Mouse (Mus musculus) forebrain, embryonic 10.5 days (tissue): ENCODE measurements around the gene Il2ra. TPM values are rescaled to one million over a fixed set of nuclear protein-coding genes. Genes with fewer than 3 reads are reported as not detected.

Source experiments
- DNase-seq: peaks from one replicate; pipeline ENCODE4 v3.0.0-alpha.2; 2017; ENCODE audit warnings: low spot score; ENCODE audit errors: extremely low spot score
- H3K27ac ChIP-seq: fragments of 300-500 bp; sonication (generic); 2 replicates; pipeline ENCODE4 v1.5.1; 2016; ENCODE audit warnings: mild to moderate bottlenecking
- H3K27me3 ChIP-seq: fragments of 300-500 bp; sonication (generic); 2 replicates; pipeline ENCODE4 v1.6.1; 2016; ENCODE audit warnings: mild to moderate bottlenecking; ENCODE audit not compliant: poor library complexity, severe bottlenecking
- H3K36me3 ChIP-seq: fragments of 300-500 bp; sonication (generic); replicated peaks from 2 replicates; pipeline ENCODE4 v1.6.1; 2016; ENCODE audit warnings: mild to moderate bottlenecking, moderate library complexity
- H3K4me1 ChIP-seq: fragments of 300-500 bp; sonication (generic); 2 replicates; pipeline ENCODE4 v1.6.1; 2016
- H3K4me3 ChIP-seq: fragments of 300-500 bp; sonication (generic); 2 replicates; pipeline ENCODE4 v1.5.1; 2016; ENCODE audit warnings: mild to moderate bottlenecking, moderate library complexity
- H3K9me3 ChIP-seq: fragments of 300-500 bp; sonication (generic); 2 replicates; pipeline ENCODE4 v1.6.1; 2016; ENCODE audit warnings: mild to moderate bottlenecking, moderate library complexity
- WGBS: fragments of 180-500 bp; shearing (Covaris S2); methylation state at CpG from one replicate; pipeline ENCODE4 v1.1.7; 2016; 5-methylcytosine and 5-hydroxymethylcytosine counted together
- polyA plus RNA-seq: library from polyadenylated mRNA; unstranded; fragments of >200 nt; fragmentation: Nextera tagmentation; extraction: Ambion mirVana; gene quantifications from 2 replicates; pipeline ENCODE4 v1.2.1, GENCODE M21; 2016

Il2ra gene
- polyA plus RNA-seq, 1 experiment from 2014 or later = not detected

- Histone ChIP-seq H3K27ac (no peak within 1 kb of the TSS), H3K27me3 (no peaks in the 10 kb centered on the region), H3K36me3 (no peaks in the 10 kb centered on the region), H3K4me1 (no peaks in the 10 kb centered on the region), H3K9me3 (no peaks in the 10 kb centered on the region), H3K4me3 (no peak within 1 kb of the TSS)
- WGBS = 91% methylated on average over 5 of the region's 5 CpGs
- DNase-seq = no peak
Observed at GRCm38 (mm10) chr2:11625890-11626289, 16.7 kb upstream of the Il2ra start, which contains the start of gene Gm17490. Gene Gm17490 (minus strand): TSS chr2:11626264.

- Histone ChIP-seq H3K27ac (no peak overlapping the region), H3K27me3 (no peaks in the 10 kb centered on the region), H3K4me1 (no peaks in the 10 kb centered on the region), H3K36me3 (no peaks in the 10 kb centered on the region), H3K9me3 (no peaks in the 10 kb centered on the region), H3K4me3 (no peak overlapping the region)
- no peak for DNase-seq
- WGBS = 87% methylated on average over 6 of the region's 6 CpGs
Observed at GRCm38 (mm10) chr2:11635035-11635434, 7.6 kb upstream of the Il2ra start.

DNA sequence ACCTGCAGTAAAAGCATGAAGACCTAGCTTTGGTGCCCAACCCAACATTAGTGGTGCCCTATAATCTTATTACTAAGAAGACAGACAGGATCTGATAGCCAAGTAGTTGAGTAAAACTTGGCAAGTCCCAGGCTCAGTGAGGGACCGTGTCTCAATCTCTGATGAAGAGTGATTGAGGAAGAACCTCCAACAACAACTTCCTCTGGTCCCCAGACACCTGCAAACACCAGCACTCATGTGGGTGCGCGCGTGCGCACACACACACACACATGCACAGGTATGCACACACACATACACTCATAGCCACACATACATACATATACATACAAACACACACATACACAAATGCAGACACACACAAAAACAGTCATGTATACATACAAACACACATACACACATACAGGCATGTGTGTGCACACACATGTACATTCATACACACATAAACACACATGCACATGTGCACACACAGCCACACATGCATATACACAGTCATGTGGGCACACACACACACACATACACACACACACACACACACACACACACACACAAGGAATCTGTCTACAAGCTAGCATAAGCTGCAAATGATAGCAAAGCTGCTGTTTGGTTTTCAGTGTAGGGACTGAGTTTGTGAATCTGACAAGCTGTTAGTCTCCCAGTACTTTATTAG, 7.0 kb upstream of the Il2ra start:
- Histone ChIP-seq H3K36me3 (no peaks in the 10 kb centered on the region), H3K27me3 (no peaks in the 10 kb centered on the region), H3K4me3 (no peak overlapping the region), H3K4me1 (no peaks in the 10 kb centered on the region), H3K9me3 (no peaks in the 10 kb centered on the region), H3K27ac (no peak overlapping the region)
- 97% methylated on average over 5 of the region's 5 CpGs for WGBS
- no peak for DNase-seq

DNA sequence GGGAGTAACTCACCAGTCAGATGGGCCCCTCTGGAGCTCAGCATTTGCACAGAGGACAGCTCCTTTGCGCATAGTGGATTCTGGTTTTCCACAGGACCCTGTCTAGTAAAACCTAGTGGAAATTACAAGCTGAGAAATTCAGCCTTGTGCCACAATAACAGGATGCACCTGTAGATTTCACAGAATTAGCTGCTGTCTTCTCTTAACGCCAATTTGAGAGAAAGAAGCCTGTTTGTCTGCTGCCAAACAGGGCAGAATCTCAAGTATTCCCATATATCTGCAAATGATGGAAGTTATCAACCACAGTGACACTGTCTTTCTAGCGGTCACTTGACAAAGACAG, 6.5 kb upstream of the Il2ra start:
- Histone ChIP-seq H3K4me1 (no peaks in the 10 kb centered on the region), H3K27ac (no peak overlapping the region), H3K4me3 (no peak overlapping the region), H3K9me3 (no peaks in the 10 kb centered on the region), H3K36me3 (no peaks in the 10 kb centered on the region), H3K27me3 (no peaks in the 10 kb centered on the region)
- DNase-seq = no peak
- 81% methylated on average over 3 of the region's 3 CpGs for WGBS

GRCm38 (mm10) chr2:11637115-11637514, 5.5 kb upstream of the Il2ra start:
- no peak for DNase-seq
- H3K27me3 ChIP-seq = no peaks in the 10 kb centered on the region
- no peaks in the 10 kb centered on the region for H3K4me1 ChIP-seq
- WGBS = 59% methylated on average over 1 of the region's 1 CpGs
- H3K27ac ChIP-seq = no peak overlapping the region
- no peak overlapping the region for H3K4me3 ChIP-seq
- H3K9me3 ChIP-seq = no peaks in the 10 kb centered on the region
- no peaks in the 10 kb centered on the region for H3K36me3 ChIP-seq

GRCm38 (mm10) chr2:11644057-11644456, 1.4 kb downstream of the Il2ra start:
- DNase-seq = no peak
- H3K4me3 ChIP-seq = no peak overlapping the region
- no peaks in the 10 kb centered on the region for H3K4me1 ChIP-seq
- no peaks in the 10 kb centered on the region for H3K27me3 ChIP-seq
- no peaks in the 10 kb centered on the region for H3K36me3 ChIP-seq
- H3K9me3 ChIP-seq = no peaks in the 10 kb centered on the region
- WGBS = 76% methylated on average over 1 of the region's 1 CpGs
- H3K27ac ChIP-seq = no peak overlapping the region

DNA sequence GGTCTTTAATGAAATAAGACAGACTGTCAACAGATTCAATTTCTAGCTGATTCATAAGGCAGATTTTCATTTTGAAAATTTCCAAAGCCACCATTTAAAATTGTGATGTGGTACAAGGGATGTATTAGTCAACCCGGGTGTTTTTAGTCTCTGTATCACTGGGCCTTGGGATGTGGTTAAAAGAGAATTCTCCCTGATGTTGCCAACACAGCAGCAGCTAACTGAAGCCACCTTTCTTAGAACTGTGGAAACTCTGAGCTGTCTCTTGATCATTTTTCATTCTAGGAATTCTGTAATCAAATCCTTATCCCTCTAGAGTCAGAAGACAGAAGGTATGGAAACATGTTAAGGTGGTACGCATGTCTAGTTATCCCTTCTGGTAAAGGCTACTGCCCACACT, 2.7 kb downstream of the Il2ra start:
- 93% methylated on average over 2 of the region's 2 CpGs for WGBS
- Histone ChIP-seq H3K4me1 (no peaks in the 10 kb centered on the region), H3K27ac (no peak overlapping the region), H3K36me3 (no peaks in the 10 kb centered on the region), H3K4me3 (no peak overlapping the region), H3K27me3 (no peaks in the 10 kb centered on the region), H3K9me3 (no peaks in the 10 kb centered on the region)
- no peak for DNase-seq

- H3K4me3 ChIP-seq = no peak overlapping the region
- no peak overlapping the region for H3K27ac ChIP-seq
- no peaks in the 10 kb centered on the region for H3K36me3 ChIP-seq
- 74% methylated on average over 3 of the region's 3 CpGs for WGBS
- no peaks in the 10 kb centered on the region for H3K9me3 ChIP-seq
- H3K4me1 ChIP-seq = no peaks in the 10 kb centered on the region
- no peak for DNase-seq
- H3K27me3 ChIP-seq = no peaks in the 10 kb centered on the region
Observed at GRCm38 (mm10) chr2:11651476-11651875, 8.9 kb downstream of the Il2ra start.

DNA sequence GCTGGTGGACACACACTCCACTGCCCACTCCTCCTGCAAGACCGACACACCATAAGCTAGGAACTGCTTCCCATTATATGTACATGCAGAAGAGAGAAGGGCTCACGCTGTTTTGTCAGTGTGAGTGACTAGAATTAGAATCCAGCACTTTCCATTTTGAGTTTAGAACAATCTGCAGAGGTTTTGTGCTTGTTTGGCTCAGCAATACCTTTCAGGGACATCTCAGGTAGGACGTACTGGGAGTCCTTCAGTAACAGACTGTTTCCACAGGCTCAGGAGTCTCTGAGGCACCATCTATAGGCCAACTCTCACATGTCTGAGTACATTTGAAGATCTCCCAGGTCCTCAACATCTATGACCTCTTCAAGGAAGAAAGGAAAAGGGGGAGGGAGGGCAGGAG, 9.6 kb downstream of the Il2ra start:
- no peaks in the 10 kb centered on the region for H3K27me3 ChIP-seq
- H3K4me3 ChIP-seq = no peak overlapping the region
- H3K9me3 ChIP-seq = no peaks in the 10 kb centered on the region
- WGBS = 81% methylated on average over 3 of the region's 3 CpGs
- no peak for DNase-seq
- H3K4me1 ChIP-seq = no peaks in the 10 kb centered on the region
- H3K27ac ChIP-seq = no peak overlapping the region
- H3K36me3 ChIP-seq = no peaks in the 10 kb centered on the region

DNA sequence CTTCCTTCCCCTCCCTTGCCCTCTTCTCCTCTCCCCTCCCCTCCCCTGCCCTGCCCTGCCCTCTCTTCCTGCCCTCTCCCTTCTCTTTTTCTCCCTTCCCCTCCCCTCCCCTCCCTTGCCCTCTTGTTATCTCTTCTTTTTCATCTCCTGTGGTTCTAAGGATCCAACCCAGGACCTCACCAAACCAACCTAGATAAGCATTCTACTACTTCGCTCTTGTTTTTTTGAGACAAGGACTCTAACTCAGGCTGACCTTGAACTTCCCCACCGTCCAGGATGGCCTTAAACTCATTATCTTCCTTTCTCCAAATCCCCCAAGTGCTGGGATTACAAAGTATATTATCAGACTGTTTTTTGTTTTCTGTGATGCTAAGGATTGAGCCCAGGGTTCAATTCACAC, 10.2 kb downstream of the Il2ra start:
- H3K4me1 ChIP-seq = no peaks in the 10 kb centered on the region
- no peaks in the 10 kb centered on the region for H3K36me3 ChIP-seq
- no peak overlapping the region for H3K27ac ChIP-seq
- no peaks in the 10 kb centered on the region for H3K9me3 ChIP-seq
- H3K4me3 ChIP-seq = no peak overlapping the region
- H3K27me3 ChIP-seq = no peaks in the 10 kb centered on the region
- WGBS = 80% methylated on average over 2 of the region's 2 CpGs
- no peak for DNase-seq

GRCm38 (mm10) chr2:11653330-11653729, 10.7 kb downstream of the Il2ra start:
- DNase-seq = no peak
- Histone ChIP-seq H3K27ac (no peak overlapping the region), H3K27me3 (no peaks in the 10 kb centered on the region), H3K36me3 (no peaks in the 10 kb centered on the region), H3K4me1 (no peaks in the 10 kb centered on the region), H3K4me3 (no peak overlapping the region), H3K9me3 (no peaks in the 10 kb centered on the region)
- 69% methylated on average over 6 of the region's 6 CpGs for WGBS

DNA sequence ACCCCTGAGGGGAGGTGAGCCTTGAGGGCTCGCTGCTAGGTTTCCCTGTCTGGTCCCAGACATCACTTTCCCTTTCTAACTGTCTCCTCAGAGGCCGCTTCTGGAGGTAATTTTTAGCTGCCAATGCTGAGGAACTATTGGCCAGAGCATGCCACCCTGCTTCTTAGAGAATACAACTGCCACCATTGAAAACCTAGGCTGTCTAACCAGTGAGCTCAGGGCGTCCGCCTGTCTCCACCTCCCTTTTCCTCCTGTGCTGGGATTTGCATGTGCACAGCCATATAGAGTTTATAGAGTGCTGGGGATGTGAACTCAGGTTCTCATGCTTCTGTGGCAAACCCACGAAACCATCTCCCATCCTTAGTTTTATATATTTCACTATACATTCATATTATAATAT, 11.2 kb downstream of the Il2ra start:
- Histone ChIP-seq H3K27me3 (no peaks in the 10 kb centered on the region), H3K9me3 (no peaks in the 10 kb centered on the region), H3K27ac (no peak overlapping the region), H3K4me1 (no peaks in the 10 kb centered on the region), H3K36me3 (no peaks in the 10 kb centered on the region), H3K4me3 (no peak overlapping the region)
- no peak for DNase-seq
- 83% methylated on average over 5 of the region's 5 CpGs for WGBS

DNA sequence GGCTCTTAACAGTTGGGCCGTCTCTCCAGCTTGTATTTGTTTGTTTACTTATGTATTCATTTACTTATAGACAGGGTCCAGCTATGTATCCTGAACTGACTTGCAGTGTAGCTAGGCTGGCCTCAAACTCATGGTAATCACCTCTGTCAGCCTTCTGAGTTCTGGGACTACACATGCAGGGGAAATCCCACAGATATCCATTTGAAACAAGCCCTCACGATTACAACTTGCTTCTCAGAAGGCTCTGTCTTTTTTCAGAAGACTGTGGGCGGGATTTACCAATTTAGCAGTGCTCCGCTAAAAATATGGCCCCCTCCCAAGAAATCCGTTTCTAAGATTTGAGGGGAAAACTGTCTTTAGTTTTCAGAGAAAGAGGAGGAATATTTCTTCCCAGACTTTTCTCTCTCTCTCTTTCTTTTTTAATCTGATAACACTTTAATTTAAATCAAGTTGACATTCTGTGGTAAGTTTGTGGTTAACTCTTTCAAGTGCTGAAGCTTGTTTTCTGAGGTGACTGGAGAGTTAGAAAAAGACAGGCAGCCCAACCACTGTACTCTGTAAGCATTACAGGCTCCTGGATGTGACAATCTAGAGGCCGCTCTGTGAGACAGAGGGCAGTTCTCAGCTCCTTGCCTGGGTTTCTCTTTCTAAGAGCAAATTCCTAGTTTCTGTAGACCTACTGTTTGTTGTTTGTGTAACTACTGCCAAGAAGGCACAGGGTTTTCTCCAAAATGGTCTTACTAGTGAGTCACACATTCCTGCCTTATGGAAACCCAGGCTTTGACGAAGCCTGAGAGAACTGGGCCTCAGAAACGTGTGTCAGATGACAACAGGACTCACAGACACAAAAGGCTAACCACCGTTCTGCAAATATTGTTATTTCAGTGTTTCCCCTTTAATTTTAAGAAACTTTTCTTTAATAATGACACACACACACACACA, 12.7 kb downstream of the Il2ra start:
- DNase-seq = no peak
- Histone ChIP-seq H3K27ac (no peak overlapping the region), H3K27me3 (no peaks in the 10 kb centered on the region), H3K4me3 (no peak overlapping the region), H3K4me1 (peaks cover 5% of the 10 kb centered on the region; the same call in 1 of the 2 replicates), H3K36me3 (no peaks in the 10 kb centered on the region), H3K9me3 (no peaks in the 10 kb centered on the region)
- 81% methylated on average over 9 of the region's 9 CpGs for WGBS
